Mouse (Mus musculus) midbrain, embryonic 16.5 days (tissue): ENCODE measurements around the gene Ehbp1. TPM values are rescaled to one million over a fixed set of nuclear protein-coding genes. Genes with fewer than 3 reads are reported as not detected.

Source experiments
- ATAC-seq: fragments of 200-750 bp; cut with Nextera tagmentation; 2 replicates; pipeline ENCODE4 v1.8.0; 2017; ENCODE audit warnings: moderate TSS enrichment
- H3K27ac ChIP-seq: fragments of 300-500 bp; sonication (generic); 2 replicates; pipeline ENCODE4 v1.5.1; 2014; ENCODE audit warnings: mild to moderate bottlenecking, low read length, mixed read lengths
- H3K27me3 ChIP-seq: fragments of 300-500 bp; sonication (generic); 2 replicates; pipeline ENCODE4 v1.6.1; 2014; ENCODE audit warnings: low read depth, low read length, mixed read lengths; ENCODE audit not compliant: control insufficient read depth, insufficient read depth
- H3K36me3 ChIP-seq: fragments of 300-500 bp; sonication (generic); 2 replicates; pipeline ENCODE4 v1.6.1; 2014; ENCODE audit warnings: mild to moderate bottlenecking, low read length, moderate library complexity, mixed read lengths; ENCODE audit not compliant: control insufficient read depth, insufficient read depth
- H3K4me1 ChIP-seq: fragments of 300-500 bp; sonication (generic); 2 replicates; pipeline ENCODE4 v1.6.1; 2014; ENCODE audit warnings: mild to moderate bottlenecking, low read length, mixed read lengths; ENCODE audit not compliant: control insufficient read depth, insufficient read depth
- H3K4me2 ChIP-seq: fragments of 300-500 bp; sonication (generic); 2 replicates; pipeline ENCODE4 v1.6.1; 2014; ENCODE audit warnings: mild to moderate bottlenecking, low read length, mixed read lengths
- H3K4me3 ChIP-seq: fragments of 300-500 bp; sonication (generic); 2 replicates; pipeline ENCODE4 v1.5.1; 2014; ENCODE audit warnings: low read depth, mild to moderate bottlenecking, low read length, moderate library complexity, mixed read lengths
- H3K9ac ChIP-seq: fragments of 300-500 bp; sonication (generic); 2 replicates; pipeline ENCODE4 v1.6.1; 2014; ENCODE audit warnings: low read depth, low read length, mixed read lengths
- H3K9me3 ChIP-seq: fragments of 300-500 bp; sonication (generic); replicated peaks from 2 replicates; pipeline ENCODE4 v1.6.1; 2014; ENCODE audit warnings: mild to moderate bottlenecking, low read length, mixed read lengths; ENCODE audit not compliant: control insufficient read depth, poor library complexity, severe bottlenecking
- WGBS: fragments of 180-500 bp; shearing (Covaris S2); extraction: QIAGEN DNeasy Blood & Tissue Kit; methylation state at CpG from one replicate; pipeline ENCODE4 v1.1.7; 2014; 5-methylcytosine and 5-hydroxymethylcytosine counted together
- polyA plus RNA-seq: library from polyadenylated mRNA; unstranded; fragments of >200 nt; fragmentation: Nextera tagmentation; extraction: Ambion mirVana; gene quantifications from 2 replicates; pipeline ENCODE4 v1.2.1, GENCODE M21; 2015

The Ehbp1 gene
- polyA plus RNA-seq, 1 experiment from 2014 or later = 23.3 TPM

- 15% methylated on average over 13 of the region's 13 CpGs for WGBS
- Histone ChIP-seq H3K27me3 (peaks cover 21% of the 10 kb centered on the region), H3K4me2 (peak overlapping the region; percentile 63), H3K9ac (peak overlapping the region; percentile 59), H3K4me3 (peak overlapping the region; percentile 38), H3K36me3 (no peaks in the 10 kb centered on the region), H3K4me1 (peaks cover 13% of the 10 kb centered on the region), H3K9me3 (no peaks in the 10 kb centered on the region), H3K27ac (peak overlapping the region; percentile 53)
- ATAC-seq = peak; percentile 17; the same call in 1 of the 2 replicates
These were observed 345.8 kb downstream of the Ehbp1 start for GRCm38 (mm10) chr11:21996325-21996647.

- no peak for ATAC-seq
- 14% methylated on average over 27 of the region's 27 CpGs for WGBS
- Histone ChIP-seq H3K27me3 (peaks cover 21% of the 10 kb centered on the region), H3K36me3 (no peaks in the 10 kb centered on the region), H3K27ac (peak overlapping the region; percentile 5; the same call in 1 of the 2 replicates), H3K4me1 (peaks cover 13% of the 10 kb centered on the region), H3K9ac (peak overlapping the region; percentile 59), H3K4me3 (peak overlapping the region; percentile 38), H3K9me3 (no peaks in the 10 kb centered on the region), H3K4me2 (peak overlapping the region; percentile 63)
These were observed 346.4 kb downstream of the Ehbp1 start for GRCm38 (mm10) chr11:21995534-21996324.

DNA sequence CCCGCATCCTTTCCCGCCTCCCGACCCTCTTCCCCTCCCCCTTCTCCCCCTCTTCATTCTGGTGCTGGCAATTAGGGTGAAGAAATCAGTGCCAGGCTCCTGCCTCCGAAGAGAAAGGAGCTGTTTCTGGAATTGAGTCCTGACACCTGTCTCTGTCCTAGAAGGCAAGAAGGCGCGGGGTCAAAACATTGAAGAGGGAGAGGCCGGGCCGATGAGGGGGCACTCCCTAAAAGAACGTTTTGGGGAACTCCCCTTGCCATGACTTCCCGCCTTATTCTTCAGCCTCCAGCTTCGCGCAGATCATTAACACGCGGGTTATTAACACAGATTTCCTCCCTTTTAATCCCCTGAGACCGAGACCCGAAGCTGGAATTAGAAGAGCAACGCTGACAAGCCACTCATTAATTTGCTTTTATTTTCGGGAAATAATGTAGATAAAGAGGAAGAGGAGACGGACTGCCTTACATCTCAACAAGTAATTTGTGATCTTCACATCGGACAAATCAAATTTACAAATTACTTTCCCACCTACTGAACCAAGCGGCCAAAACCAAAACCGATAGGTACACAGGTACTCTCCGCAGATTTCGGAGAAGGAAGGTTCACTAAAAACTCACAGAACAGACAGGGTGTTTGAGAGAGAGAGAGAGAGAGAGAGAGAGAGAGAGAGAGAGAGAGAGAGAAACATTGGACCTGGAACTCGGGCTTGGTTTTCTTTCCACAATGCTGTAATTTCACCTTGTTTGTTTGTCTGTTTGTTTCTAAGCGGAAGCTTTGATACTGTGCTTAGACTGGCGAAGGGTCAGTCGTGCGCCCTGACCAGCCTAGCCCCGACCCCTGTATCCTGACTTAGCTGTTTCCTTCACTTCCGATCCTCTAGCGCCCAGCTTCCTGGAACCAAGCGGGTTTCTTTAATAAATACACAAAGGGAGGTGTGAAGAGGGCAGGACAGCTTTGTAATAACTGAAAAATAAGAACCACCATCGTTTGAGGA is 347.4 kb downstream of the Ehbp1 start:
- ATAC-seq = no peak
- Histone ChIP-seq H3K36me3 (no peaks in the 10 kb centered on the region), H3K27me3 (peaks cover 23% of the 10 kb centered on the region), H3K27ac (peak overlapping the region; percentile 72; the same call in 1 of the 2 replicates), H3K4me1 (peaks cover 13% of the 10 kb centered on the region), H3K9me3 (no peaks in the 10 kb centered on the region), H3K9ac (0 out of 2 replicates have a peak overlapping the region, but pooled peaks have one; percentile 50), H3K4me3 (peak overlapping the region; percentile 3; the same call in 1 of the 2 replicates), H3K4me2 (peak overlapping the region; percentile 42)
- WGBS = 9% methylated on average over 34 of the region's 34 CpGs

GRCm38 (mm10) chr11:21993597-21994376 is 348.3 kb downstream of the Ehbp1 start:
- Histone ChIP-seq H3K4me2 (peak overlapping the region; percentile 42), H3K9ac (peak overlapping the region; percentile 50), H3K4me1 (peaks cover 13% of the 10 kb centered on the region), H3K9me3 (no peaks in the 10 kb centered on the region), H3K4me3 (peak overlapping the region; percentile 18), H3K27ac (peak overlapping the region; percentile 72), H3K27me3 (peaks cover 17% of the 10 kb centered on the region), H3K36me3 (no peaks in the 10 kb centered on the region)
- ATAC-seq = 0 out of 2 replicates have a peak, but pooled peaks have one; percentile 1
- 5% methylated on average over 47 of the region's 47 CpGs for WGBS

DNA sequence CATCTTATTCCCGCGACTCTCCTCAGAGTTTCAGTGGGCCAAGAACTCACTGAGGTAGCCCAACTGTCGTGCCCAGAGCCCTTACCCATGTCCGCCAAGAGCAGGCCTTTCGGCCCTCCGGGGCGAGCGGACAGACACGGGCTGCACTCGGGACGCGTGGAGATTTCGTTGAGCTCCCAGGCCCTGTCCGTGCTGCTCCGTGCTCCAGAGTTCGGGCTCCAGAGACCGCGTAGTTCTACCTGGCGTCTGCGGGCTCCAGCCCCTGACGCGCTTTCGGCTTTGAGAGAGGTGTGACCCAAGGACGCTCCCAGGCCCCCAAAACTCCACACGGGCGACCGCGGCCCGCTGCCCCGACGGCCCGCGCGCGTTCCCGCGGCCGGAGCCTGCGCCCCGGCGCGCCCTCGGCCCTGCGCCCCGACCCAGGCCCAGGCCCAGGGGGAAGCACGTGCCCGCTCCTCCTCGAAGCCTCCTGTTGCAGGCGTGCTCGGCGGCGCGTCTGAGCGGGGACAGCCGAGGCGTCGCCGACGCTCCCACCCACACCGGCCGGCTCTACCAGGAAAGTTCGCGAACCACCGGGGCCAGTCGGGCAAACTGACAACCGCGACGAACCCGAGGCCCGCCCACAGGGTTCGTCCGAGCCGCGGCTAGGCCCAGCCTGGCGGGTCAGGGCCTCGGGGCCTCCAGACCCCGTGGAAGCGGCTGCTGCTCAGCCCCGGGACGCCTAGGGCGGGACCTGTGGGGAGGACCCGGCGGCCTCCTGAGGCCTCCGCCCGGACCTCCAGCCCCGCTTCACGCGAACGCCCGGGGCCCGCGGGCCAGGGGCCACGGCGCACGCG is 349.1 kb downstream of the Ehbp1 start:
- H3K4me3 ChIP-seq = peak overlapping the region; percentile 18

DNA sequence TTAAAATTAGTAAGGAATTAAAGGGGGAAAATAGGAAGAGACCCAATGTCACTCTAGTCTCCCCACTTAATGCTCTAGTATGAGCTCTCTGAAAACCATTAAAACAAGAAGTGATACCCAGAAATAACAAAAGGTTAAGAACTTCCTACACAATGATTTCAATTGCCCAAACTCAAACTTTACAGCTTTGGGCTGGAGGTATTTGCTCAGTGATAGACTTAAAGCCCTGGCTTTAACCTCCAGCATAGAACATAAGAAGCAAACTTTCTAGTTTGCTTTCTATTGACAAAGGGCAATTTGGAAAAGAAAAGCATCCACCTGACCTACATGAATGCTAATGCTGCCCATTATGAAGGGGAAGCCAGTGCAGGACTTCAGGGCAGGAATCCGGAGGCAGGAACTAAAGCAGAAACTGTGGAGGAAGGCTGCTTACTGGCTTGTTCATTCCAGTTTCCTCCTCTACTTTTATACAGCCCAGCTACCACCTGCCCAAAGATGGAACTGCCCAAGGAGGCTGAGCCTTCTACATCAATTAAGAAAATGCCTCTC is 353.6 kb downstream of the Ehbp1 start:
- H3K4me2 ChIP-seq = no peak overlapping the region
- no peaks in the 10 kb centered on the region for H3K9me3 ChIP-seq
- no peak overlapping the region for H3K27ac ChIP-seq
- peaks cover 4% of the 10 kb centered on the region; the same call in 1 of the 2 replicates for H3K4me1 ChIP-seq
- H3K36me3 ChIP-seq = no peaks in the 10 kb centered on the region
- no peak overlapping the region for H3K4me3 ChIP-seq
- ATAC-seq = no peak
- H3K27me3 ChIP-seq = peaks cover 14% of the 10 kb centered on the region
- H3K9ac ChIP-seq = no peak overlapping the region
- 73% methylated on average over 1 of the region's 1 CpGs for WGBS

More for the DNA sequence above, 349.1 kb downstream of the Ehbp1 start:
- H3K27ac ChIP-seq = peak overlapping the region; percentile 72
- H3K36me3 ChIP-seq = no peaks in the 10 kb centered on the region
- H3K4me1 ChIP-seq = peaks cover 13% of the 10 kb centered on the region
- 4% methylated on average over 96 of the region's 96 CpGs for WGBS
- H3K27me3 ChIP-seq = peaks cover 14% of the 10 kb centered on the region
- H3K4me2 ChIP-seq = peak overlapping the region; percentile 42
- H3K9me3 ChIP-seq = no peaks in the 10 kb centered on the region
- H3K9ac ChIP-seq = peak overlapping the region; percentile 50
- 0 out of 2 replicates have a peak, but pooled peaks have one; percentile 23 for ATAC-seq

DNA sequence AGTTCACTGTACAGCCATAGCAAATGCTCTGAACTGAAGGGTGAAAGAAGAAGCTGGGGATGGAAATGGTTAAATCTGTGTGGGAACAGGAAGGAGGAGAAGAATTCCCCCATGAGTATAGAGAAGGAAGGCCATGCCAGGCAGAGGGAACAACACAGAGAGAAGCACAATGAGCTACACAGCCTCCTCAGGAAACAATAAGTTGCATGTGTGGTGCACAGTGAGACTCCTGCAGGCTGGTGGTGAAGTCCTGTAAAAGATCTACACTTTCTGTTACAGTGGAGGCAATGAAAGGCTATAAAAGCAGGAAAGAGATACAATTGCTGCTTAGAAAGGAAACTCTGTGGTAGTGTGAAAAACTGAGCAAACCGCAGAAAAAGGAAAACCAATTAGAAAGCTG is 357.0 kb downstream of the Ehbp1 start:
- Histone ChIP-seq H3K4me3 (no peak overlapping the region), H3K27ac (no peak overlapping the region), H3K36me3 (no peaks in the 10 kb centered on the region), H3K27me3 (peaks cover 9% of the 10 kb centered on the region), H3K4me1 (no peaks in the 10 kb centered on the region), H3K4me2 (no peak overlapping the region), H3K9me3 (no peaks in the 10 kb centered on the region), H3K9ac (no peak overlapping the region)
- ATAC-seq = no peak
- WGBS = 58% methylated on average over 1 of the region's 1 CpGs
